ENCODE assay signal across 31 mouse cellular contexts in the genomic region with DNA sequence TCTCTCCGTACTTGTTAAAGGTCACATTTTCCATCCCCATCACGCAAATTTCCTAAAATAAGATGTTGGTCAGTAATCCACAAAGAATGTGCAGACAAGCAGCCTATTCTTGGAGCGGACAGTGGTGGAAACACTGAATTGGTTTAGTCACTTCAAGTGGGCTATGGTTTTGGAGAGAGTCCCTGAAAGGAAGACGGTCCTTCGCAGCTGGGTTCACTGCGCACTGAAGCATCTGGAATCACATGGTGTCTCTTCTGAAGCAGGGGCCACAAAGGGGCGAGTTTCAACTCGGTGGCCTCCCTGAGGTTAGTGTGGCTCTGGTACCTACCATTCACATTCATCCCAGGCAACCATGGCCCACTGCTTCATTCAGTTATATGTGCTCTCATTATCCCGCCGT.
"Had no signal": no experiment of that assay in that cellular context is flagged by ENCODE, and none has a peak within 500 bp of the region (broad histone marks: within the 10 kb centered on the region; RNA-seq: fewer than 3 reads in every experiment).

No protein-coding gene starts in this region.

- H3K9me3 ChIP-seq: heart, embryonic 10.5 days; heart, embryonic 12.5 days; heart, embryonic 13.5 days; heart, embryonic 15.5 days; hindbrain, embryonic 12.5 days; hindbrain, embryonic 13.5 days; hindbrain, embryonic 15.5 days; intestine, embryonic 15.5 days; kidney, embryonic 15.5 days had no signal

- H3K27me3 ChIP-seq: heart, embryonic 12.5 days; heart, embryonic 13.5 days; heart, embryonic 15.5 days; hindbrain, embryonic 12.5 days; hindbrain, embryonic 13.5 days; intestine, embryonic 15.5 days; kidney, embryonic 15.5 days had no signal

- H3K9ac ChIP-seq: heart, embryonic 12.5 days; heart, embryonic 13.5 days; heart, embryonic 15.5 days; hindbrain, embryonic 12.5 days; hindbrain, embryonic 13.5 days; hindbrain, embryonic 14.5 days; hindbrain, embryonic 15.5 days; intestine, embryonic 15.5 days; kidney, embryonic 15.5 days had no signal

- H3K27ac ChIP-seq: heart, embryonic 10.5 days; heart, embryonic 13.5 days; heart, embryonic 15.5 days; hindbrain, embryonic 10.5 days; hindbrain, embryonic 12.5 days; hindbrain, embryonic 13.5 days; hindbrain, embryonic 14.5 days; hindbrain, embryonic 15.5 days; hindbrain, postnatal 0 days; intestine, embryonic 15.5 days; kidney, embryonic 15.5 days; kidney, postnatal 0 days; layer of hippocampus, adult 2 months; left cerebral cortex, adult 2 months had no signal

- H3K36me3 ChIP-seq: hindbrain, embryonic 15.5 days had no signal

- DNase-seq: heart, postnatal 10 days; heart, postnatal 14 days; heart, postnatal 4 days; kidney, adult 11 months; kidney, adult 18-20 months; kidney, adult 2 months; kidney, adult 8-10 months; kidney, adult 9 months; kidney, postnatal 10 days; kidney, postnatal 14 days; kidney, postnatal 25 days; kidney, postnatal 36 days; kidney, postnatal 4 days; layer of hippocampus, adult 9-11 months; layer of hippocampus, postnatal 36 days had no signal

- H3K4me3 ChIP-seq: heart, embryonic 10.5 days; heart, embryonic 12.5 days; heart, embryonic 13.5 days; heart, embryonic 15.5 days; hindbrain, embryonic 10.5 days; hindbrain, embryonic 12.5 days; hindbrain, embryonic 13.5 days; hindbrain, embryonic 15.5 days; intestine, embryonic 15.5 days; kidney, embryonic 15.5 days; layer of hippocampus, adult 2 months; left cerebral cortex, adult 2 months had no signal

- H3K4me2 ChIP-seq: heart, embryonic 11.5 days; heart, embryonic 12.5 days; heart, embryonic 13.5 days; heart, embryonic 15.5 days; hindbrain, embryonic 12.5 days; hindbrain, embryonic 13.5 days; hindbrain, embryonic 14.5 days; hindbrain, embryonic 15.5 days; intestine, embryonic 15.5 days; kidney, embryonic 15.5 days had no signal

- H3K4me1 ChIP-seq: heart, embryonic 10.5 days; heart, embryonic 12.5 days; heart, embryonic 13.5 days; heart, embryonic 15.5 days; intestine, embryonic 15.5 days had no signal
